Mouse (Mus musculus) gastrocnemius, postnatal 14 days (tissue): ENCODE results near the gene Zfp444. TPM values are rescaled to one million over a fixed set of nuclear protein-coding genes. Genes with fewer than 3 reads are reported as not detected.
A peak's percentile ranks its signal among the peaks of the same experiment; 100 is the strongest.
"Not testable (repeated sequence)": the region's sequence is repeated elsewhere in the genome, so short reads cannot be mapped to it uniquely, and the experiment has no call there.

Experiments used
- DNase-seq: peaks from one replicate; pipeline ENCODE4 v3.0.0; 2021; ENCODE audit warnings: mixed read lengths
- intact Hi-C: fragments of 180-260 bp; cut with DNase I; formaldehyde crosslinking; loops from one replicate; pipeline ENCODE4 v1.15.1; 2025; ENCODE audit warnings: low total_unique reads
- total RNA-seq, 2 experiments: library from RNA; stranded (reverse); gene quantifications; 2 replicates each; pipeline ENCODE4 v1.2.3; 2021

Zfp444 gene
- total RNA-seq, 2 experiments from 2014 or later, result 6.0 to 6.1 TPM

- intact Hi-C loops, result no loop called here
- DNase-seq, result no peak
Measured at GRCm38 (mm10) chr7:6156901-6157472, 15.0 kb upstream of the Zfp444 start.

GRCm38 (mm10) chr7:6157479-6157878 lies 14.5 kb upstream of the Zfp444 start:
- DNase-seq, result no peak
- intact Hi-C loops, result no loop called here

- no peak for DNase-seq
- intact Hi-C loops, result no loop called here
Measured at GRCm38 (mm10) chr7:6159604-6160003, 12.4 kb upstream of the Zfp444 start.

GRCm38 (mm10) chr7:6161541-6161940 lies 10.5 kb upstream of the Zfp444 start:
- intact Hi-C loops, result no loop called here
- DNase-seq, result no peak

- intact Hi-C loops, result no loop called here
- DNase-seq, result no peak
Measured at GRCm38 (mm10) chr7:6162172-6162571, 9.9 kb upstream of the Zfp444 start.

GRCm38 (mm10) chr7:6164671-6165070 lies 7.4 kb upstream of the Zfp444 start:
- intact Hi-C loops, result no loop called here
- DNase-seq, result no peak

GRCm38 (mm10) chr7:6169403-6169802 lies 2.6 kb upstream of the Zfp444 start:
- DNase-seq, result no peak
- intact Hi-C loops, result no loop called here

DNA sequence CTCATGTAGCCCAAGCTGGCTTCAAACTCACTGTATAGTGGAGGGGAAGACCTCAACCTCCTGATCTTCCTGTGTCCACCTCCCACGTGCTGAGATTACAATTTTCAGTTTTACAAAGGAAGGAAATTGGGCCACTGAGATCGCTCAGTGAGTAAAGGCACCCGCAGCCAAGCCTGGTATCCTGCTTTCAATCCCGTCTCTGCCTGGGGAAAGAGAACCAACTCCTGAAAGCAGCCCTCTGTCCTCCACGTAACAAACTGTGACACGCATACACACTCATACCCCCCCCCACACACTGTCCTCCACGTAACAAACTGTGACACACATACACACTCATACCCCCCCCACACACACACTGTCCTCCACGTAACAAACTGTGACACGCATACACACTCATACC lies 1.6 kb upstream of the Zfp444 start:
- DNase-seq, result no peak
- intact Hi-C loops, result no loop called here

GRCm38 (mm10) chr7:6170871-6171270 lies 1.2 kb upstream of the Zfp444 start:
- DNase-seq, result no peak
- intact Hi-C loops, result no loop called here

DNA sequence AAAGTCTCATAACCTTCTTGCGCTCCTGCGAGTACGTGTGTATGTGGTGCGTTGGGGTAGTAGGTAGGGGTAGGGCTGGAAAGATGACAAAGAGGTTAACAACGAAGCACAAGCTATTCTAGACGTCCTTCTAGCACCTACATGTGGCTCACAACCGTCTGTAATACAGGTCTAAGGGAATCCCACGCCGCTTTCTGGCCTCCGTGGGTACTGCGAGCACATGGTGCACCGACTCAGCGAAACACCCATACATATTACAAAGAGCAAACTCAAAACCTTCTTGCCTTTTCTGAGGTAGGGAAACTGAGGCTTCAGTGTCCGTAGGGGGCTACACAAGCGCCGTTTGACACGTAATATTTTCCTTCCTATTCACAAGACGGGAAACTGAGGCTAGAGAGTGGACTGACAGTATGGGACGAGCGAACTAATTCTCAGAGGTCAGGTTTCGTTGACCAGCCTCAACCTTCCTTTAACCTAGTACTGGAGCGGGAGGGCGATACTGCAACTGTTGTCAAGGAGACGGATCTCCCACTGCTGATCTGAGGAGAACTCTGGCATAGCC lies 501 bp upstream of the Zfp444 start:
- intact Hi-C loops, result no loop called here
- DNase-seq, result peak; percentile 53

- no peak for DNase-seq
- intact Hi-C loops, result no loop called here
Measured at GRCm38 (mm10) chr7:6172674-6173244, 733 bp downstream of the Zfp444 start.

- intact Hi-C loops, result no loop called here
Measured at GRCm38 (mm10) chr7:6173872-6174271, 1.8 kb downstream of the Zfp444 start.

GRCm38 (mm10) chr7:6174365-6174987 lies 2.5 kb downstream of the Zfp444 start:
- DNase-seq, intact Hi-C loops: not testable (repeated sequence)

More at GRCm38 (mm10) chr7:6173872-6174271, 1.8 kb downstream of the Zfp444 start:
- no peak for DNase-seq

GRCm38 (mm10) chr7:6179013-6179412 lies 7.0 kb downstream of the Zfp444 start:
- no peak for DNase-seq
- intact Hi-C loops, result no loop called here

GRCm38 (mm10) chr7:6182882-6183281 lies 10.9 kb downstream of the Zfp444 start:
- no peak for DNase-seq
- intact Hi-C loops, result no loop called here

DNA sequence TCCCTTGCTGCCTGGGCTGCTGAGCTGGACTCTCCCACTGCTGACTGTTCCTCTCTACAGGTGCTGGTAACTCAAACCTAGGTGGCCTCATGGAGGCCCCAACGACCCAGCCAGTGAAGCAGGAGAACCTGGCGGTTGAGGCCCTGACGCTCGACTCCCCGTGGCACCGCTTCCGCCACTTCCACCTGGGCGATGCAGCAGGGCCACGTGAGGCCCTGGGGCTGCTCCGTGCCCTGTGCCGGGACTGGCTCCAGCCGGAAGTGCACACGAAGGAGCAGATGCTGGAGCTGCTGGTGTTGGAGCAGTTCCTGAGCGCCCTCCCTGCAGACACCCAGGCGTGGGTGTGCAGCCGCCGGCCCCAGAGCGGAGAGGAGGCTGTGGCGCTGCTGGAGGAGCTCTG lies 11.8 kb downstream of the Zfp444 start:
- intact Hi-C loops, result no loop called here

GRCm38 (mm10) chr7:6184521-6184920 lies 12.5 kb downstream of the Zfp444 start:
- intact Hi-C loops, result no loop called here
- peak; percentile 23 for DNase-seq

More for the DNA sequence above, 11.8 kb downstream of the Zfp444 start:
- no peak for DNase-seq

DNA sequence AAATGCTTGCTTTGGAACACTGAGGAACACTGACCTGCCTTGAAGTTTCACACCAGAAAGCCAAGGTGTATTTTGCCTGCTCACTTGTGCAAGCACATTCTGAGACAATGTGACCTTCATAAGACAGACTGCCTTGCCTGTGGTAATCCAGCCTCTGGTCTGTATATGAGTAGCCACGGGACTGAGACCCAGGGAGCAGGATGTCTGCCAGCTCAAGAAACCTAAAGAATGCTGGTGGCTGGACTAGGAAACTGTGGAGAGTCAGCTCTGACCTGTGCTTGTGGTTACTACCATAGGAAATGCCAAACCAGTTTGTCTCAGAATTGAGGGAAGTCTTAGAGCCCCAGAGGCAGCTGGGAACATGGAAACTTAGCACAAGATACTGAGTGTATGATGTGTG lies 13.4 kb downstream of the Zfp444 start:
- intact Hi-C loops, result no loop called here
- DNase-seq, result no peak

GRCm38 (mm10) chr7:6186176-6186575 lies 14.2 kb downstream of the Zfp444 start:
- DNase-seq, result no peak
- intact Hi-C loops, result no loop called here

DNA sequence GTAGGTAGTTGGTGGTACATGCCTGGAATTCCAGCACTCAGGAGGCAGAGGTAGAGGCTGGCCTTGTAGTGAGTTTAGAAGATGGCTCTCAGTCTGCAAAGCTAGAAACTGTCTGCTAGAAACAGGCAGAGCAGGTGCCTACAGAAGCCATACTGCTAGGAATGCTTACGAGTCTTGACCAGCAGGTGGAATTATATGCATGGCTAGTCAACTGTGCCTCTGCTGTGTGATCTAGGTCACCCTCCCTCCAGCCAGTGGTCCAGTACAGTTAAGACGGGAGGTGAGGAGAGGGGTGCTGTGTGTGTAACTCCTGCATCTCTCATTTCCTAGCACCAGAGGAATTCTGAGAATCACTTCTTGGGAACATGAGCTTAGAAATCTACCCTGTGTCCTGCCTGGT lies 14.7 kb downstream of the Zfp444 start:
- intact Hi-C loops, result no loop called here
- DNase-seq, result no peak

DNA sequence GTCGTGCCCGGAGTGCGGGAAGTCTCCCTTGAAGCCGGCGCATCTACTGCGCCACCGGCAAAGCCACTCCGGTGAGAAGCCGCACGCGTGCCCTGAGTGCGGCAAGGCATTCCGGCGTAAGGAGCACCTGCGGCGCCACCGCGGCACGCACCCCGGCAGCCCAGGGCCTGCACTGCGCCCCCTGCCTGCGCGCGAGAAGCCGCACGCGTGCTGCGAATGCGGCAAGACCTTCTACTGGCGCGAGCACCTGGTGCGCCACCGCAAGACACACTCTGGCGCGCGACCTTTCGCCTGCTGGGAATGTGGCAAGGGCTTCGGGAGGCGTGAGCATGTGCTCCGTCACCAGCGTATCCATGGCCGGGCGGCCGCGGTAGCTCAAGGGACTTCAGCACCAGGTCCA lies 17.5 kb downstream of the Zfp444 start:
- no peak for DNase-seq
- intact Hi-C loops, result no loop called here
